Mouse (Mus musculus) heart, postnatal 0 days (tissue): ENCODE data around the gene Cars2. TPM values are rescaled to one million over a fixed set of nuclear protein-coding genes. Genes with fewer than 3 reads are reported as not detected.
"Not testable (repeated sequence)": the region's sequence is repeated elsewhere in the genome, so short reads cannot be mapped to it uniquely, and the experiment has no call there.

Experiments
- ATAC-seq: fragments of 200-750 bp; cut with Nextera tagmentation; 2 replicates; pipeline ENCODE4 v1.8.0; 2017; ENCODE audit warnings: low read depth, moderate number of reproducible peaks, moderate library complexity; ENCODE audit not compliant: insufficient read depth
- DNase-seq: peaks from one replicate; pipeline ENCODE4 v3.0.0-alpha.2; 2016; ENCODE audit warnings: low spot score
- H3K27ac ChIP-seq: fragments of 300-500 bp; sonication (generic); 2 replicates; pipeline ENCODE4 v1.5.1; 2014; ENCODE audit warnings: low read depth, mild to moderate bottlenecking
- H3K27me3 ChIP-seq: fragments of 300-500 bp; sonication (generic); 2 replicates; pipeline ENCODE4 v1.6.1; 2014; ENCODE audit warnings: low read length, mixed read lengths; ENCODE audit not compliant: control insufficient read depth, insufficient read depth
- H3K36me3 ChIP-seq: fragments of 300-500 bp; sonication (generic); replicated peaks from 2 replicates; pipeline ENCODE4 v1.6.1; 2014; ENCODE audit warnings: low read length, mixed read lengths; ENCODE audit not compliant: control insufficient read depth, insufficient read depth
- H3K4me1 ChIP-seq: fragments of 300-500 bp; sonication (generic); 2 replicates; pipeline ENCODE4 v1.6.1; 2014; ENCODE audit warnings: antibody characterized with exemption; ENCODE audit not compliant: control insufficient read depth, insufficient read depth
- H3K4me2 ChIP-seq: fragments of 300-500 bp; sonication (generic); 2 replicates; pipeline ENCODE4 v1.6.1; 2014; ENCODE audit warnings: low read depth, mild to moderate bottlenecking, low read length, moderate library complexity
- H3K4me3 ChIP-seq: fragments of 300-500 bp; sonication (generic); 2 replicates; pipeline ENCODE4 v1.5.1; 2014; ENCODE audit warnings: low read depth, low read length
- H3K9ac ChIP-seq: fragments of 300-500 bp; sonication (generic); replicated peaks from 2 replicates; pipeline ENCODE4 v1.6.1; 2014; ENCODE audit warnings: low read depth, low read length, mixed read lengths
- H3K9me3 ChIP-seq: fragments of 300-500 bp; sonication (generic); replicated peaks from 2 replicates; pipeline ENCODE4 v1.6.1; 2016; ENCODE audit warnings: low read length; ENCODE audit not compliant: control insufficient read depth
- CTCF ChIP-seq: IDR thresholded peaks from 2 replicates; pipeline ENCODE4 v1.5.1; 2016; ENCODE audit warnings: antibody characterized with exemption, control low read depth, low read depth
- EP300 ChIP-seq: IDR thresholded peaks from 2 replicates; pipeline ENCODE4 v1.6.1; 2016; ENCODE audit warnings: antibody characterized with exemption, low read depth
- WGBS: fragments of 180-500 bp; shearing (Covaris S2); extraction: QIAGEN DNeasy Blood & Tissue Kit; methylation state at CpG from one replicate; pipeline ENCODE4 v1.1.7; 2014; 5-methylcytosine and 5-hydroxymethylcytosine counted together
- polyA plus RNA-seq: library from polyadenylated mRNA; unstranded; fragments of >200 nt; fragmentation: Nextera tagmentation; extraction: Ambion mirVana; gene quantifications from 2 replicates; pipeline ENCODE4 v1.2.1, GENCODE M21; 2015
- total RNA-seq: library from RNA; depleted of rRNA; stranded (reverse); fragments of >200 nt; gene quantifications from 2 replicates; pipeline ENCODE4 v1.2.3, GENCODE M21; 2014; ENCODE audit warnings: low replicate concordance

The Cars2 gene
- total and polyA plus RNA-seq, 2 experiments from 2014 or later = 21.2 to 40.1 TPM

DNA sequence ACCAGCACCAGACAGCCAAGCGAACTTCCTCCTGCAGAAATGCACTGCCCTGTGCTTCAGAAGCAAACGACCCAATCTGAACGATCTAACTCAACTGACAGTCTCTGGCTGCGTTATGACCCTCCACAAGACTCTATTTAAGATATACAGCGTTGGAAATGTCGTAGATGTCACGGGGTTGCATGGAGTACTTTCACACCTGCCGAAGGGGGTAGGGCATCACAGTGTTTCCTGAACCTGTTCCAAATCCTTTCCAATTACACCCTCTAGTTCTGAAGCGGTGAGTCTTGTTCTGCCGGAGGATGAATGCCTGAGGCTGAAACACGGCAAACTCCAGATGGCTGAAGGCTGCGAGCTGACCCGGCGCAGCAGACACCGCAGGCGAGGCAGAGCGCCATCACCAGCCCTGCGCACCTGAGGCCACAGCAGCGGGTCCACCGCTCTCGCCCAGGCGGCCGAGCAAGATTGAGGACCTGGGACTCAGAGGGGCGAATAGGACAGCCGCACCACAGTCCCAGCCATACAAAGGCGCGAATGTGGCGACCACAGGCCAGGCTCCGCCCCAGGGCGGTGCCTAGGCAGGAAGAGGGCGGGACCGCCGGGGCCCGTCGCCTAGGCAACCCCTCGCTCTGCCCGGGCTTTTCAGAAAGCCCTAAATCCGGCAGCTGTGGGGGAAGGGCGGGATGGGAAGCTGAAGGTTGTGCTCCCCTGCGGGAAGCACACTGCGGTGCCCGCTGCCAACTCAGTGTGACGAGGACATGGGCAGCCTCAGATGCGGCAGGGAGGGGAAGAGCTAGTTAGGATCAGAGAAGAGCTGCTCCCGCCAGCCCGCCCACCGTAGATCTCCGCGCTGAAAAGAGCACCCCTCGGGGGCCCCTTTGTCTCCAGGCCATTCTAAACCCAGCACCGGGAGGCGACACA, 4.5 kb upstream of the Cars2 start, which contains the start of gene Ing1:
Gene Ing1 (plus strand): TSS at position 773 of the 921 bp plus-strand sequence.
- Histone ChIP-seq H3K9me3 (no peaks in the 10 kb centered on the region), H3K27ac (peak within 1 kb of the TSS; percentile 99), H3K4me2 (peak within 1 kb of the TSS; percentile 94), H3K9ac (peak within 1 kb of the TSS; percentile 91), H3K36me3 (no peaks in the 10 kb centered on the region), H3K4me3 (peak within 1 kb of the TSS; percentile 92), H3K4me1 (peaks cover 20% of the 10 kb centered on the region), H3K27me3 (no peaks in the 10 kb centered on the region)
- peak; percentile 95 for DNase-seq
- 0 out of 2 replicates have a peak, but pooled peaks have one; percentile 71 for TF ChIP-seq EP300
- no peak for TF ChIP-seq CTCF
- under 1% methylated on average over 52 of the region's 52 CpGs for WGBS
- ATAC-seq = peak; percentile 67

GRCm38 (mm10) chr8:11552390-11552789, 1.8 kb upstream of the Cars2 start:
- Histone ChIP-seq H3K4me2 (no peak overlapping the region), H3K27ac (no peak overlapping the region), H3K9me3 (no peaks in the 10 kb centered on the region), H3K36me3 (peaks cover 3% of the 10 kb centered on the region; the same call in 1 of the 2 replicates), H3K4me3 (no peak overlapping the region), H3K27me3 (no peaks in the 10 kb centered on the region), H3K4me1 (peaks cover 9% of the 10 kb centered on the region), H3K9ac (no peak overlapping the region)
- no peak for ATAC-seq
- WGBS = 71% methylated on average over 10 of the region's 10 CpGs
- no peak for DNase-seq
- no peak for TF ChIP-seq EP300
- no peak for TF ChIP-seq CTCF

- DNase-seq, H3K36me3 ChIP-seq, H3K27me3 ChIP-seq, H3K9ac ChIP-seq, H3K9me3 ChIP-seq, ATAC-seq, H3K4me2 ChIP-seq, H3K4me1 ChIP-seq, H3K27ac ChIP-seq, H3K4me3 ChIP-seq: not testable (repeated sequence)
- WGBS = 69% methylated on average over 3 of the region's 4 CpGs
Observed at GRCm38 (mm10) chr8:11551497-11551896, 914 bp upstream of the Cars2 start.

DNA sequence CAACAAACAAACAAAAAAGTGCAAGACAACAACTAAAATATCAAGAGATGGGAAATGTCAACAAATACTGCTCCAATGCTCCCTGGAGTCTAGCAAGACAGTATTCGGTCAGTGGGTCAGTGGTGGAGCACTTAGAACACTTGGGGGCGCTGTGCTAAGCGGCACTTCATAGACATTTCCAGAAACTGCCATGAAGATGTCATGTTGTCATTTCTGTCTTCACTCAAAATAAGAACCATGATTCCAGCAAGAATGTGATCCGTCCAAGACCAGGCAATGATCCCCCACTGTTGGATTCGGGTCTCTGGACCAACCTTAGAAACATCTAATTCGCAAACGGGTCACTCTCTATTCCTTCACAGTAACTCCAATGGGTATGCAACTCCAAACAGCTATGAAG, 877 bp downstream of the Cars2 start:
- 0 out of 2 replicates have a peak overlapping the region, but pooled peaks have one; percentile 71 for H3K27ac ChIP-seq
- ATAC-seq (no peak), DNase-seq (peak; percentile 50)
- H3K27me3 ChIP-seq = no peaks in the 10 kb centered on the region
- WGBS = 15% methylated on average over 7 of the region's 7 CpGs
- peak overlapping the region; percentile 67 for H3K4me2 ChIP-seq
- H3K4me1 ChIP-seq = peaks cover 8% of the 10 kb centered on the region
- H3K9ac ChIP-seq = no peak overlapping the region
- no peaks in the 10 kb centered on the region for H3K9me3 ChIP-seq
- H3K36me3 ChIP-seq = peaks cover 13% of the 10 kb centered on the region
- TF ChIP-seq CTCF (peak; percentile 50), EP300 (no peak)
- peak overlapping the region; percentile 68 for H3K4me3 ChIP-seq

GRCm38 (mm10) chr8:11547063-11547462, 3.5 kb downstream of the Cars2 start:
- 66% methylated on average over 6 of the region's 6 CpGs for WGBS
- no peak overlapping the region for H3K4me2 ChIP-seq
- no peaks in the 10 kb centered on the region for H3K27me3 ChIP-seq
- peak; percentile 26 for TF ChIP-seq CTCF
- TF ChIP-seq EP300 = no peak
- H3K9me3 ChIP-seq = no peaks in the 10 kb centered on the region
- DNase-seq (no peak), ATAC-seq (no peak)
- no peak overlapping the region for H3K9ac ChIP-seq
- H3K27ac ChIP-seq = no peak overlapping the region
- H3K4me1 ChIP-seq = peaks cover 8% of the 10 kb centered on the region; the same call in 1 of the 2 replicates
- H3K4me3 ChIP-seq = no peak overlapping the region
- H3K36me3 ChIP-seq = peaks cover 20% of the 10 kb centered on the region
